In the genomic region with DNA sequence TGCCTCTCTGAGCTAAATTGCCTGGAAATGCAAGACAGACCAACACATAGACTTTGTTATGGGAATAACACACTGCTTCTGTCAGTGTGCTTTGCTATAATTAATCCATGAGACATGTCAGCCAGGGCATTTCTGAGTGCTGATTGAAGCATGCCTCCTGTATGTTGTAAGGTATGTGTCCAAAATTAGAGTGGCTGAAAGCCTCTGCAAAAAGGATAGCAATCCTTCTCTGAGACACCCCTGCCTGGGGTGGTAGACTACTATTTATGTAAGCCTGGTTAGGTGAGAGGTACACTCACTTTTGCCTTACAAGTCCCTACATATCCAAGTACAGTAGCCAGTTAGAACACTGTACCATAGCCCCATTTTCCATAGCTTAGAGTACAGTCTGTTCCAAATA, we compare ENCODE assay signal across 18 mouse cellular contexts.
"Had no signal": no experiment of that assay in that cellular context is flagged by ENCODE, and none has a peak within 500 bp of the region (broad histone marks: within the 10 kb centered on the region; RNA-seq: fewer than 3 reads in every experiment).

No protein-coding gene starts in this region.

- H3K27me3 ChIP-seq: midbrain, embryonic 12.5 days; neural tube, embryonic 13.5 days; neural tube, embryonic 15.5 days had no signal

- H3K36me3 ChIP-seq: midbrain, embryonic 10.5 days; midbrain, embryonic 12.5 days; neural tube, embryonic 13.5 days; neural tube, embryonic 15.5 days had no signal

- ATAC-seq: midbrain, embryonic 16.5 days had no signal

- DNase-seq: lung, embryonic 14.5 days; lung, postnatal 10 days; lung, postnatal 4 days; midbrain, embryonic 14.5 days; retina, postnatal 1 day; right cerebral cortex, adult 18-20 months; right cerebral cortex, postnatal 25 days; right cerebral cortex, postnatal 4 days; spleen, adult 18-20 months; thymus, adult 18-20 months; thymus, postnatal 14 days; thymus, postnatal 36 days had no signal

- H3K4me2 ChIP-seq: lung, embryonic 14.5 days; midbrain, embryonic 12.5 days; neural tube, embryonic 13.5 days; neural tube, embryonic 15.5 days had no signal

- H3K9me3 ChIP-seq: midbrain, embryonic 10.5 days; midbrain, embryonic 12.5 days; neural tube, embryonic 13.5 days; neural tube, embryonic 15.5 days had no signal

- H3K27ac ChIP-seq: midbrain, embryonic 10.5 days; midbrain, embryonic 12.5 days; neural tube, embryonic 13.5 days; neural tube, embryonic 15.5 days had no signal

- H3K4me3 ChIP-seq: midbrain, embryonic 10.5 days; midbrain, embryonic 12.5 days; myocyte; neural tube, embryonic 13.5 days; neural tube, embryonic 15.5 days had no signal

- H3K4me1 ChIP-seq: midbrain, embryonic 10.5 days; midbrain, embryonic 12.5 days; neural tube, embryonic 13.5 days; neural tube, embryonic 15.5 days had no signal

- H3K9ac ChIP-seq: lung, embryonic 14.5 days; midbrain, embryonic 12.5 days; neural tube, embryonic 13.5 days; neural tube, embryonic 15.5 days had no signal
